Mouse (Mus musculus): ENCODE results near the gene Tldc2.

Tldc2 gene

DNA sequence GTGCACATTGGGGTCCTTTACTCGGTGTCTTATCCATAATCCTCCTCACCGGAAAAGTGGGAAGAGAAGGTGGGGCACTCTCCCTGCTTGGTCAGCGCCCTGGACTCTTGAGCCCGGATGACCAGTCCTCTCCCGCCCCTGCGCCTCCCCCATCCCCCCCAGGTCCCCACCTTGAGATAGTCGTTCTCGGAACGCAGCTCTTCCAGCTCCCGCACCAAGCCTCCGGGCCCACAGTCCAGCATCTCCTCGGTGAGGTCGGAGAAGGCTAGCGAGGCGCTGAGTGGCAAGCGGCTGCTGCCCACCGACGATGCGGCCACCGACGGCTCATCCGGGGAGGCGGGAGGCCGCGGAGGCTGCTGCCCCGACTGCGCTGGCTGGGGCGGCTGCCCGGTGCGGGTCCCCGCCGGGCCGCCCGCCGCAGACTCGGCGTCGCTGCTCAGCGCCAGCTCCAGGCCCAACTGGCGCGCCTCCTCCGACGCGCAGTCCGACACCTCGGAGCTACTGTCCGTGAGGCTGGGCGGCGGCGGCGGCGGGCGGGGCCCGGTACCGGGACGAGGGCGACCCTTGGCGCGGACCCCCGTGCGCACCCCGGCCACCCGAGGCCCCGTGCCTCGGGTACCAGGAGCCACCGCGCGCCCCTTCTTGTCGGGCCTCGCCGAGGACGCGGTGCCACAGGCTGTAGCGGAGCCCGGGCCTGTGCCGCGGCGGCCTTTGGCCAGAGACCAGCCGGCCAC lies 8.6 kb upstream of the Tldc2 start:
- DNase-seq (ENCODE audit: low read depth), result no peak

DNA sequence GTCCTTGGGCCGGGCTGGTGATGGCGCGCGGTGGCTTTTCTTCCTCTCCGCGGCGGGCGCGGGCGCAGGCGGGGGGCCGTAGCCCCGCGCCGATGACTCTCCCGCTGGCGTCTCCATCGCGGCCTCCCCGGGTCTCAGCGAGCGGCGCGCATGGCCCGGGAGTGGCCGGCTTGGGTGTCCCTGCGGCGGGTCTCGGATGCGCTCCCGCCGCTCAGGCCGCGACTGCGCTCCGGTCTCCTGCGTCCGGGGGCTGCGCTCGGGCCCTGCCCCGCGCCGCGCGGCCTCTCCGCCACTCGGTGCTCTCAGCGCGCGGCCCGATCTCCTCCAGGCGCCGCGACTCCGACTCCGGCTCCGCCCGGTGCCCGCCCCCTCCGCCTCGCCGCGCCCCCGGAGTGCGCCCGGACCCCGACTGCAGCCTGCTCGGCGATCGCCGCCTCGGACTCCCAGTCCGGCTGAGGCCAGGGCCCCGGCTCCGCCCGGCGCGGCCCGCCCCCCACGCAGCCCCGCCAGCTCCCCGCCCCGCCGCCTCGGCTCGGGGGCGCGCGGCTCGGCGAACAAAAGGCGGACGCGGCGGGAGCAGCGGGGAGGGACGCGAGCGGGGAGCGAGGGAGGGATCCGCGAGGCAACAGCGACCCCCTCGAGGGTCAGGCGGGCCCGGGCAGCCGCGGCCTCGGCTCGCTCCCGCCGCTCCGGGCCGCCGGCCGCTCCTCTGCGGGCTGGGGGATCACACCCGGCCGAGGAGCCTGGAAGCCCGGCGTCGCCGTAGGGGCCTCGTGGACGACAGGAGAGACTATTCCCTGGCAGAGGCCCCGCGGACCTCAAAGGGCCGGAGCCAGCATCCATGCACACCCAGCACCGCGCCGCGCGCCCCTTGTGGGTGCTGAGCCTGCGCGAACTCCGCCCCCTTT lies 7.8 kb upstream of the Tldc2 start, which contains the start of gene Soga1:
Gene Soga1, minus strand, starts transcription at position 462 of the 908 bp plus-strand sequence.
- DNase-seq (ENCODE audit: low read depth), result no peak

DNA sequence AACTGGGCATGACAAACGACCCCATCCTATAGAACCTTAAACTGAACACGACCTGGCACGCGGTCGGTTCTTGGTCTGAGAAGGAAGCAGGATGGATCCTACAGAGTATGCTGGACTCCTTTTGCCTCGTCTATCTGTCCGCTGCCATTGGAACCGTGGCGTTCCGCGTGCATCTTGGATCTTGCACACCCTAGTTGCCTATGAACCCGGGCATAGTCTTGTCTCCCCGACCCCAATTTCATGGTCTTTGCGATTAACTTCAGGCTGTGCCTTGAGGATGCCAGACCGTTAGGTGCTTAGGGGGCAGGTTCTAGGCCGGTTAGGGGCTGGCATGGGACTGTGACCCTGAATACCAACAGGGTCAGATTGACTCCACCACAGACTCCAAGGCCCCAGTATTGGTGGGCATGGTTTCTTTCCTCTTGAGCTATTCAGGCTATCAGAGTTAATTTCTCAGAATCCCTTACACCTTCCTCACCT lies 7.1 kb upstream of the Tldc2 start:
- no peak for DNase-seq (ENCODE audit: low read depth)

DNA sequence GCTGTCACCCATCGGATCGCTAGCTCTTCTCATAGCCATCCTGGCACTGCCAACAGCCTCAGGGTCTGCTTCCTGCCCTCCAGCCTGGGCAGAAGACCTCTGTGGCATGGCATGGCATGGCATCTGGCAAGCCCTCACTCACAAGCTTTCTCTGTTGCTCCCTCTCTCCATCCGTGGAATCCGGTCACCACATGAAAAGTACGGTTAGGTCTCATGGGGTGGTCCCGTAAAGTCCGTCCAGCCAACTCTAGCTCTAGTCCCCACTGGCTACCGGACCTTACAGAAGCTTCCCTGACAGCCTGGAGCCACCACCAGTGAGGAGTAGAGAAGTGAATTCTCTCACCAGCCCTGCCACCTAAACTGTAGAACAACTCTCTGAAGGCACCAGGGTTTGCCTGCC lies 5.5 kb upstream of the Tldc2 start:
- no peak for DNase-seq (ENCODE audit: low read depth)

DNA sequence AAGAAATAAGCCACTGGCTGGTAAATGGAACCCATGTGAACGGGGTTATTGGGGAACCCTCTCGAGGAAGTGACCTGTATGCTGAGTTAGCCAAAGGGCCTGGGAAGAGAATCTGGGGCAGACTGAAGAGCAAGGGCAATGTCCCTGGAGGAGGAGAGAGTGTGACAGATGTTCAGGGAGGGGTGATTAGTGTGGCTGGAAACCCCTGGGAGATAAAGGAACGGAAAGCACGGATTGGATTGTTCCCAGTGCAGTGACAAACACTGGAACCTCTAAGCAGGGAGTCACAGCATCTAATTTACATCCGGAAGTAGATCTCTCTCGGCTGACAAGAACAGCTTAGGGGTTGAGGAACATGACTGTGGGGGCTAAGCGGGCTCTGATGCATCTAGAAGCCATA lies 4.9 kb upstream of the Tldc2 start:
- no peak for DNase-seq (ENCODE audit: low read depth)

DNA sequence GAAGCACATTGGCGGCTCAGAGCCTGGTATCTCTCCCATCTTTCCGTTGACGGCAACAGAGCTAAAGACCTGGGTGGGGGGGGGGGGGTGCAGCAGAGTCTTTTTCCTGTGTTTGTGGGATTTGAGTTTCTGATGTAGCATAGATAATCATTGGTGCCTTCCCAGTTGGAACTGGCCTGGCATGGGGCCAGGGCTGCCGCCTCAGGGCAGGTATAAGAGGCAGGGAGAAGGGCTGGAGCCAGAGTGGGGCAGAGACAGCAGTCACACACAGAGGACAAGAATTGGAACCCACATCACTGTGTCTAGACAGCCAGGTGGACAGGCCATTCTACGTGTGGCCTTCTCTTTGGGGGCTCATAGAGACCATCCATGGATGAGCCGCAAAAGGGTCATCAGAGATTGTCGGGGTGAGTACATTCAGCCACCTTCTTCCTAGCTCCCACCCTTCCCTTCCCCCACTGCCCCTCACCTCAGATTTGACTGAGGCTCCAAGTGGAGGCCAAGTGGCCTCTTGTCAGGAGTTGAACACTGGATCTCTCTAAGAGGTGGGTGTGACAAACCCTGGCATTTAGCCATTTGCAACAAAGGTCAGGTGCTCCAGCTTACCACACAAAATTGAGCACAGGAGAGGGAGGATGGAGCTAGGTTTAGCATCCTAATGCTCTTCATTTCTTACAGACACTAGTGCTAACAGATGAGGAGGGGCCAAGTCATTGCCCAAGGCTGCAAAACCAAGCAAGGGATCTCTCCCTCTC lies 1.8 kb upstream of the Tldc2 start:
- DNase-seq (ENCODE audit: low read depth), result no peak

DNA sequence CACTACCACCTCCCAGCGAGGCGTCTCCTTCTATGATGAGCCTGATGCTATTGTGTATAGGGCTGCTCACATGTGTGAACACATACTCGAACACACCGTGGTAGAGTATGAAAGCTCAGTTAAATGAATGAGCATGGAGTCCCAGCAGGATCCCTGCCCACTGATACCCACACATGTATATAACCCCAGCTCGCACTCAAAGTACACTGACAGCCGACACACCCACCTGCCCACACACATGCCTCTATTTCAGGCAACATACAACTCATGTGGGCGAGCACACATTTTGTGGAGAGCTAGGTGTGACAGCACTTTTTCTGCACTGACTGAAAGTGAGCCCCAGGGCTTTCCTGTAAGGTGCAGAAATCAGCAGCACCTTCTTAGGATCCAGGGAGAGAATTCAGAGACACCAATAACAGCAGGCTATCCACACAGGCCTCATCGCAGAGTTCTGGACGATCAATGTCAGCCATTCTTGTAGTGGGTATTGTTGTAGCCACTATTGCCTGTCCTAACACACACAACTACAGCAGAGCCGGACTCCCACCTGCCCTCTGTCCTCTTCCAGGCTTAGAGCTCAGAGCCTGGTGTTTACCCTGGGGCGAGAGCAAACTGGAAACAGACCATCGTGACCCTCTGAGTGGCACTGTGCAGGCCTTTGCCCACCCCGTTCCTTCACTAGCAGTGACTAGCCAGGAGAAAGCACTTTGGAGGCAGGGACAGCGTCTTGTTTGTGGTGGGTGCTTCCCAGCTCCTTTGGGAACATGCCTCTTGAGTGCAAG lies 872 bp downstream of the Tldc2 start:
- no peak for DNase-seq (ENCODE audit: low read depth)

DNA sequence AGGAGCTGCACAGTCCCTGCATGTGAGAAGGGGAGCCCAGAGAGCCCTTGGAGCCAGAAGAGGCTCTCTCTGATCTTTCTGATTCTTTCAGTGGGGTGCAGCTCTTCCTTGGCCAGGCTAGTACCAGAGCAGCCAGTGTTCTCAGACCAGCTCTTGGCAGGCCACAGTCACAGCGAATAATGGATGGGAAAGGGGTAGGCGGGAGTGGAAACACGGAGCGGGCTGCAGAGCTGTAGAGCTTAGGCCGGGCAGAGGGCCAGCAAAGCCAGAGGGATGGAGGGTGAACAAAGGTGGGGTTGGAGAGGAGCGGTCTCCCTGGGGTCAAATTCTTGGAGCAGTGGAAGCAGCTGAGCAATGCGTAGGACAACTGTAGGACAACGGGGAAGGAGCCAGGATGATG lies 5.2 kb downstream of the Tldc2 start:
- no peak for DNase-seq (ENCODE audit: low read depth)

DNA sequence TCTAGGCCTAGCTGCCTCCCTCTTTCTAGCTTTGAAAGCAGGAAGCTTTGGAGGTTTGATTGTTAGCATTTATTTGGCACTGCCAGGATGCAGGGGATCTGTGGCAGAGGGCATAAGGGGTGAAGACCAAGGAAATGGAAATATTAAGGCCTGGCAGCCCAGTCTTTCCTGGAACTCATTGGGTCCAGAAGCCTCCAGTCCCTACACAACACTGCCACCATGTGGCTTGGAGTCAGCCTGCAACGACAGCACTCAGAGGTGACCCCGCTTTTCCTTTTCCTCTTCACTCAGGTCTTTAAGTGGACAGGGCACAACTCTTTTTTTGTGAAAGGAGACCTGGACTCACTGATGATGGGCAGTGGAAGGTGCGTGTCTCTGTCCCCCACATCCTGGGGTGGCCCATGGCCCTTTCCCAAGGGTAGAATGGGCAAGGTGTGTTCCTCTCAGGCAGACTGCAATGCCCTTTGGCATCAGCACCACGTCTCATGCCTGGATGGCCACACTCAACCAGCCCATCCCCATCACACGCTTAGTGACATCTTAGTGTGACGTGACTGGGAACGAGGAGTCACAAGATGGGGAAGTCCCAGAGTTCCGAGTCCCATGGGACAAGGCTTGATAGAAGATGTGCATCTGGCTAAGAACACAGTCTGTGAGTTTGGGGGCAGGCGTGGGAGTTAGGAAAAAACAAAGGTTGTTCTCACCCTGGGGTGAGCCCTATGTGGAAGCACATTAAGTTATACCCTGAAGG lies 8.3 kb downstream of the Tldc2 start:
- peak; percentile 35 for DNase-seq (ENCODE audit: low read depth)

DNA sequence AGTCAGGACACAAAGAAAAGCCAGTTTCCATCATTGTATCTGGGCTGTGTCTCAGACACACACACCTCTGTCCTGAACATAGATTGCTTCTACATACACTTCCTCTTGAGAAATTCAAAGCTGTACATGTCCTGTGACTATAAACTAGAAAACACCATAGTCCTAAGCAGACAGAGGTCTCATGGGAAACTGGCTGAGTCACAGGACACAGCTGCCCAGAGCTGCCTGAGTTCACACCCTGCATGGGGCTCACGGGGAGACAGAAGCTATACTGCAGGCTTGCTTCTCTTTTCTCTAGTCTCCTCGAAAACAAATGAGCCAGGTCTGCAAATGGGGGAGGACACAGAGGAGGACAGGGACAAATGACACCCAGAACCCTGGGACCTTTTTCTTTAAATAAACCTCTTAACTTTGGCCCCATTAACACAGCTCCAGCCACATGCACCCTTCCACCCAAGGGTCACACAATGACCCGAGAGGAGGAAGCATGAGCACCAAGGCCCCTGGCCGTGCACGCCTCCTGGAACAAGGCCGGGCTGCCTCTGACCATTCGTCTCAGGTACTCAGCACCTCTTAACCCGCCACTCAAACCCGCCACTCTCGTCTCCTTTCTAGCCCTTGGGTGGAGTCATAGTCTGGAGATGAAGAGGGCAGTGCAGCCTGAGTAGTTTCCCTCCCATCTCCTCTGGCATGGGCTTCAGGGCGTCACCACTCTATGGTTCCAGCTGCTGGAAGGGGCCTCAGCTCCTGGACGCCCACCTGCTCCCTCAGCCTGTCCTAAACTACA lies 12.9 kb downstream of the Tldc2 start:
- DNase-seq (ENCODE audit: low read depth), result no peak

DNA sequence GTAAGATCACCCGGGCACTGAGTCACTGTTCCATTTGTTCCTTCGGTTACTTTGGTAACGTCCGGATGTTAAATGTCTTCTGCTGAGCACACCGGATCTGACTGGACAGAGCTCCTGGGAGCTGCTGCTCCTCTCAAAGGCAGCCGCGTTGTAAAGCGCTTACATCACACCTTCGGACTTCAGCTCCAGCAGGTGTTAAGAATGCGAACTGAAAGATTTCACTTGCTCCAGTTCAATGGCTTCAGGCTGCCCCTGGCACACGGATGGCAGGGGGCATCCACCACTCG lies 13.4 kb downstream of the Tldc2 start:
- no peak for DNase-seq (ENCODE audit: low read depth)

DNA sequence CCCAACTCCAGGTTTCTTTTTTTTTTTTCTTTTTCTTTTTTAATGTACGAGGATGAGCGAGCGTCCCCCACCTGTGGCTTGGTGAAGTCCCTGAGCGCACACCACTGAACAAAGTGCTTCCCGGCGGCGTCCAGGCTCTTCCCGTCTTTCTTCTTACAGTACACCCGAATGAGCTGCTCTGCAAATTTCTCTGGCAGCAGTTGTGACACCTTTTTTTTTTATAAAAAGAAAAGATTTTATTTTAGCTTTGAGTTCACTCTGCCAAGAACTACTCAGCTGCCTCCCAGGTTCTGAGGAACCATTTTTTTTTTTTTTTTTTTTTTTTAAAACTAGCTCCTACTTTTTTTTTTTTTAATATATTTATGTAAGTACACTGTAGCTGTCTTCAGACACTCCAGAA lies 14.8 kb downstream of the Tldc2 start:
- no peak for DNase-seq (ENCODE audit: low read depth)

DNA sequence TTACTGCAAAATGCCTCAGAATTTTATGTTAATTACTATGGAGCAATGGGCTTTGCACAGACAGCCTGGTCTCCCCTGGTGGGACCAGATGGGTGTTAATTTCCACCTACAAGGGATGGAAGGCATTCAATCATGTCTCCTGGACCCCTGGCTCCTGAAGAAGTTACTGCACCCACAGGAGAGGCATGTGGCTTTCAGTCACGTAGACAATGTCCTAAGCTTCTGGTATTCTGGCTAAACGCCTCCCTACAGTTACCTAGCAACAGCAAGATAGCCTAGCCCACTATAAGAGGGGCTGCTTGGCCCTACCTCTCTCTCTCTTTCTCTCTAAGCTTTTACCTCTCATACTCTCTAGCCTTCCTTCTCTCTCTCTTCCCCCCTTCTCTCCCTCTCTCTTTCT lies 15.4 kb downstream of the Tldc2 start:
- DNase-seq (ENCODE audit: low read depth), result no peak

DNA sequence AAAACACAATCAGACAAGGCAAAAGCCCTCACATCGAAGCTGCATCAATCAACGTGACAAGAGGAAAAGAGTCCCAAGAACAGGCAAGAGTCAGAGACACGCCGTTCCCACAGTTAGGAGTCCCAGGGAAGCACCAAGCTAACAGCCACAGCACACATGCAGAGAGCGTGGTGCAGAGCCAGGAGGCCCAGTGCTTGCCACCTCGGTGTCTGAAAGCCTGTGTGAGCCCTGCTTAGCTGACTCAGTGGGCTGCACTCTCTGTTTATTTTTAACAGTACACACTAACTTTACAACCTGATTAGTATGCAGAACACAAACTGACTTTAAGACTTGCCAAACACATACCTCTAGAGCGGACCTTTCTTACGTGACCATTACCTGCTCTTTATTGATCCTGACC lies 17.6 kb downstream of the Tldc2 start:
- no peak for DNase-seq (ENCODE audit: low read depth)

DNA sequence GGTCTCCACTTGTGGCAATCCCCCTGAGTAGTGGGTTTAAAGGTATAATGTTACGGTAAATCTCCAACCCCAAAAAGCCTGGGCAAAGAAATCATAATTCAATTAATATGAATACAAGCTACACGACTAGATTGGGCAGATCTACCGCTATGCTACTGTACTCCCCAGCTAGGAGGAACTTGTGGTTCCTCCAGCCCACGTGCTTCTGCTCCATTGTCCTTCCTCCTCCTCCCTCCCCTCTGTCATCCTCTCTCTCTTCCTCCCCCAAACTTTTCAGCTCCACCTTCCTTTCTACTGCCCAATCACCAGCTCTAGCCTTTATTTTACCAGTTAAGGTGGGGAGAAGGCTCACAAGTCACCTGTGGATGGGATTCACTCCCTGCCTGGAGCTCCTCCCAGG lies 21.4 kb downstream of the Tldc2 start:
- DNase-seq (ENCODE audit: low read depth), result no peak

DNA sequence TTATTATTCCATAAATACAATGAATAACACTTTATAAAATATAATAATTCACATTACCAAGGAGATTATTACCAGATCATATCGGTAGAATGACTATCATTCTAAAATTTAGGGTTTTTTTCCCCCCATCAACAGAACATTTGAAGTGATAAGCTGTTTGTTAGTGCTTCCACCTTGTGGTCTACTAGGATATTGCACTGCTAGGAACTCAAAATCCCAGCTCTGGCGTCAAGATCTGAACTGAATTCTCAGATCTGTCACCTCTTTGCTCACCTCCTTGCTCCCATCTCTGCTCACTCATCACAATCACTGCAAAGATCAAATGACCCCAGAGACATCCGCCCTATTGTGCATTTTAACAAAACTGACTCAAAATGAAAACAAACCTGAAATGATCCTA lies 30.1 kb downstream of the Tldc2 start:
- DNase-seq (ENCODE audit: low read depth), result peak; percentile 86

DNA sequence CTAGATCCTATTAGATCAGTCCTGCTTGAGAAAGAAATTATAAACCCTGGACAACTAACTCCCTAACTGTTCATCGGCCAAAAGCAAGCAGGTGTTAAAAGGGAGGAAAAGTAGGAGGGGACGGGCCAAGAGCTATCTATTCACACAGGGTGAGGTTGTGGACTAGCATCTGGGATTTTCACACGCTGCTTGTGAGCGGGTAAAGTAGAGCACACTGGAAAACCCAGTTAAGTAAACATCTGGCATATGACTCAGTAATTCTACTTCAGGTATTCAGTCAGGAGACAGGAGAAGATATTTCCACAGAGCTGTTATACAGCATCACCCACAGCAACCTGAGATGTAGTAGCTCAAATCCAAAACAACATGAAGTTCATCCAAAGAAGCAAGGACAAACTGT lies 31.7 kb downstream of the Tldc2 start:
- no peak for DNase-seq (ENCODE audit: low read depth)

DNA sequence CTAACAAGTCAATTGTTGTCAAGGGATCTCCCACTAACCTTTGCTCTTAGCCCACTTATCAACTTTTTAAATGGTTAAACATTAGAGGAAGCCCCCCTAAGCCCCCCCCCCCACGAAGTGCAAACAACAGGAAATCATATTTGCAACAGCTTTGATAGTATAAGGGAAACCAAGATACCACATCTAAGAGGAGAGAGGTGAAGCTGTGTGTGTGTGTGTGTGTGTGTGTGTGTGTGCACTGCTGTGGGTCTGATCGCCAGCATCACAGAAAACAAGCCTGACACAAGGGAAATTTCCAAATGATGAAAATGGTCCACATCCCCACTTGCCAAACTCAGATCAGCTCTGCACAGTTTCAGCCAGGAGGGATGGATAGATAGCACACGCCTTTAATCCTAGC lies 32.2 kb downstream of the Tldc2 start:
- peak; percentile 89 for DNase-seq (ENCODE audit: low read depth)

DNA sequence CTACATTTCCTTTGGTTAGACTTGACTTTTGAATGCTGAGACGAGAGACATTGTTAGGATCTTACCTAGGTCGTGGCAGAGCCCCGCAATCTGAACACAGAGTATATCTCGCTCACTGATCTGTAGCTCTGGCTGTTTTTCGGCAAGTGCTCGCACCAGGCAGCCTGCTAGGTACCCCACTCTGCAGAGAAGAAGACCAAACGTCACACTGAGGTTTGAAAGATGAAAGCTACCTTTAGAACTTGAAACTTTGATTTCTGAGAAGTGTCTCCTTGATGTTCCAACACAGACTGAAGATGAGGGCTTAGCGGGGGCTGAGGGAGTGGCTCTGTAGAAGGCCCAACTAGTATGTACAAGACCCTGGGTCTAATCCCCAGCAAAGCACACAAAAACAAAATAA lies 34.9 kb downstream of the Tldc2 start:
- DNase-seq (ENCODE audit: low read depth), result peak; percentile 89

DNA sequence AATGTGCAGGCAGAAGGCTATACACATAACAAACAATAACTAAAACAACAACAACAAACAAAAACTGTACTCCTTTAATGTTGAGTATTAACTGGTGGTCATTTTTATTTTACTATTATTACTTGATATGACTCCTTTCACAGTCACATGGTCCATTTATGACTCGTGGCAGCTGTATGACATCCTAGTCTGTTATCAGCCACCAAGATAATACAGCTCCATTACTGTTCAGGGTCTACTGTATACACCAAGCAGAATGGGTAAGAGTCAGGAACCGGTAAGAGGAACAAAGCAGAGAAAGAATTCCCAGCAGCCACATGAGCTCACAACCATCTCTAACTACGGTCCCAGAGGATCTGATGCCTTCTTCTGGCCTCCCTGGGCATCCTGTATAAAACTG lies 38.4 kb downstream of the Tldc2 start:
- no peak for DNase-seq (ENCODE audit: low read depth)

All from naive thymus-derived CD4-positive, alpha-beta T cell, adult 2 months (primary cell).